Mouse (Mus musculus): ENCODE data around the gene Pim2. TPM values are rescaled to one million over a fixed set of nuclear protein-coding genes. Genes with fewer than 3 reads are reported as not detected.
"Not testable (repeated sequence)": the region's sequence is repeated elsewhere in the genome, so short reads cannot be mapped to it uniquely, and the experiment has no call there.

The Pim2 gene
- polyA plus RNA-seq, 1 experiment from 2014 or later, result 5.9 TPM

- ATAC-seq (ENCODE audit: extremely low read depth, insufficient number of reproducible peaks, low FRiP score, low TSS enrichment); H3K27ac ChIP-seq (replicated peaks); H3K4me3 ChIP-seq; H3K9ac ChIP-seq; H3K4me2 ChIP-seq; H3K9me3 ChIP-seq; H3K4me1 ChIP-seq; H3K27me3 ChIP-seq (replicated peaks): not testable (repeated sequence)
- 78% methylated on average over 4 of the region's 4 CpGs for WGBS
- H3K36me3 ChIP-seq, result peaks cover 12% of the 10 kb centered on the region
Observed at GRCm38 (mm10) chrX:7909242-7909641, 31.2 kb downstream of the Pim2 start, which contains the start of gene Gm10490. Gene Gm10490 (plus strand): TSS chrX:7909542.

GRCm38 (mm10) chrX:7910473-7910872 lies 32.4 kb downstream of the Pim2 start:
- H3K9ac ChIP-seq, result no peak overlapping the region
- no peaks in the 10 kb centered on the region for H3K9me3 ChIP-seq
- WGBS, result 59% methylated on average over 6 of the region's 6 CpGs
- H3K27ac ChIP-seq (replicated peaks), result no peak overlapping the region
- H3K4me3 ChIP-seq, result no peak overlapping the region
- no peak overlapping the region for H3K4me2 ChIP-seq
- no peaks in the 10 kb centered on the region for H3K27me3 ChIP-seq (replicated peaks)
- H3K4me1 ChIP-seq, result no peaks in the 10 kb centered on the region
- no peak for ATAC-seq (ENCODE audit: extremely low read depth, insufficient number of reproducible peaks, low FRiP score, low TSS enrichment)
- H3K36me3 ChIP-seq, result peaks cover 12% of the 10 kb centered on the region

- not testable (repeated sequence) for H3K9me3 ChIP-seq; H3K9ac ChIP-seq; H3K4me3 ChIP-seq; ATAC-seq (ENCODE audit: extremely low read depth, insufficient number of reproducible peaks, low FRiP score, low TSS enrichment); H3K4me1 ChIP-seq; H3K36me3 ChIP-seq; H3K27ac ChIP-seq (replicated peaks); H3K4me2 ChIP-seq
- WGBS, result 8% methylated on average over 3 of the region's 3 CpGs
- H3K27me3 ChIP-seq (replicated peaks), result peaks cover 25% of the 10 kb centered on the region
Observed at GRCm38 (mm10) chrX:7915669-7916068, 37.6 kb downstream of the Pim2 start.

GRCm38 (mm10) chrX:7917960-7918359 lies 39.9 kb downstream of the Pim2 start:
- not testable (repeated sequence) for H3K36me3 ChIP-seq; H3K9ac ChIP-seq; H3K4me2 ChIP-seq; ATAC-seq (ENCODE audit: extremely low read depth, insufficient number of reproducible peaks, low FRiP score, low TSS enrichment); H3K27ac ChIP-seq (replicated peaks); H3K4me3 ChIP-seq; H3K9me3 ChIP-seq
- peaks cover 48% of the 10 kb centered on the region for H3K27me3 ChIP-seq (replicated peaks)
- WGBS, result 65% methylated on average over 6 of the region's 6 CpGs
- H3K4me1 ChIP-seq, result 0 out of 2 replicates have a peak, but pooled peaks cover 11% of the 10 kb centered on the region

- H3K36me3 ChIP-seq, result no peaks in the 10 kb centered on the region
- no peaks in the 10 kb centered on the region for H3K9me3 ChIP-seq
- no peak within 1 kb of the TSS for H3K27ac ChIP-seq (replicated peaks)
- WGBS, result 6% methylated on average over 23 of the region's 40 CpGs
- ATAC-seq (ENCODE audit: extremely low read depth, insufficient number of reproducible peaks, low FRiP score, low TSS enrichment), result no peak
- no peak within 1 kb of the TSS for H3K9ac ChIP-seq
- H3K4me2 ChIP-seq, result peak within 1 kb of the TSS; percentile 55
- peak within 1 kb of the TSS; percentile 31; the same call in 1 of the 2 replicates for H3K4me3 ChIP-seq
- H3K27me3 ChIP-seq (replicated peaks), result peaks cover 66% of the 10 kb centered on the region
- 0 out of 2 replicates have a peak, but pooled peaks cover 11% of the 10 kb centered on the region for H3K4me1 ChIP-seq
Observed at GRCm38 (mm10) chrX:7919601-7920383, 41.7 kb downstream of the Pim2 start, which contains the start of gene Pcsk1n. Gene Pcsk1n (plus strand): TSS chrX:7919822.

- WGBS, result 5% methylated on average over 32 of the region's 48 CpGs
- no peak overlapping the region for H3K9ac ChIP-seq
- no peak overlapping the region for H3K27ac ChIP-seq (replicated peaks)
- H3K4me2 ChIP-seq, result peak overlapping the region; percentile 62
- peak overlapping the region; percentile 40 for H3K4me3 ChIP-seq
- ATAC-seq (ENCODE audit: extremely low read depth, insufficient number of reproducible peaks, low FRiP score, low TSS enrichment), result no peak
- H3K27me3 ChIP-seq (replicated peaks), result peaks cover 87% of the 10 kb centered on the region
- H3K9me3 ChIP-seq, result no peaks in the 10 kb centered on the region
- no peaks in the 10 kb centered on the region for H3K36me3 ChIP-seq
- 0 out of 2 replicates have a peak, but pooled peaks cover 11% of the 10 kb centered on the region for H3K4me1 ChIP-seq
Observed at GRCm38 (mm10) chrX:7922032-7922431, 44.0 kb downstream of the Pim2 start.

- Histone ChIP-seq H3K36me3 (peaks cover 13% of the 10 kb centered on the region), H3K27me3 (replicated peaks) (peaks cover 84% of the 10 kb centered on the region), H3K9ac (no peak overlapping the region), H3K27ac (replicated peaks) (no peak overlapping the region), H3K4me2 (no peak overlapping the region), H3K4me3 (no peak overlapping the region), H3K9me3 (no peaks in the 10 kb centered on the region), H3K4me1 (0 out of 2 replicates have a peak, but pooled peaks cover 11% of the 10 kb centered on the region)
- no peak for ATAC-seq (ENCODE audit: extremely low read depth, insufficient number of reproducible peaks, low FRiP score, low TSS enrichment)
- WGBS, result 57% methylated on average over 6 of the region's 6 CpGs
Observed at GRCm38 (mm10) chrX:7926266-7926665, 48.2 kb downstream of the Pim2 start.

GRCm38 (mm10) chrX:7927116-7927515 lies 49.1 kb downstream of the Pim2 start:
- Histone ChIP-seq H3K36me3 (peaks cover 22% of the 10 kb centered on the region), H3K9ac (no peak overlapping the region), H3K4me2 (peak overlapping the region; percentile 31), H3K27me3 (replicated peaks) (peaks cover 76% of the 10 kb centered on the region), H3K27ac (replicated peaks) (no peak overlapping the region), H3K4me1 (0 out of 2 replicates have a peak, but pooled peaks cover 8% of the 10 kb centered on the region), H3K4me3 (0 out of 2 replicates have a peak overlapping the region, but pooled peaks have one; percentile 14), H3K9me3 (no peaks in the 10 kb centered on the region)
- ATAC-seq (ENCODE audit: extremely low read depth, insufficient number of reproducible peaks, low FRiP score, low TSS enrichment), result no peak
- 19% methylated on average over 10 of the region's 10 CpGs for WGBS

- peak within 1 kb of the TSS; percentile 31 for H3K4me2 ChIP-seq
- H3K36me3 ChIP-seq, result peaks cover 32% of the 10 kb centered on the region
- H3K4me1 ChIP-seq, result no peaks in the 10 kb centered on the region
- no peaks in the 10 kb centered on the region for H3K9me3 ChIP-seq
- H3K9ac ChIP-seq, result no peak within 1 kb of the TSS
- H3K4me3 ChIP-seq, result peak within 1 kb of the TSS; percentile 14
- 14% methylated on average over 17 of the region's 19 CpGs for WGBS
- H3K27me3 ChIP-seq (replicated peaks), result peaks cover 63% of the 10 kb centered on the region
- no peak within 1 kb of the TSS for H3K27ac ChIP-seq (replicated peaks)
- ATAC-seq (ENCODE audit: extremely low read depth, insufficient number of reproducible peaks, low FRiP score, low TSS enrichment), result no peak
Observed at GRCm38 (mm10) chrX:7928270-7928790, 50.3 kb downstream of the Pim2 start, which contains the start of gene Eras. Gene Eras (minus strand): TSS chrX:7928607.

All from heart, embryonic 13.5 days (tissue).